Mouse (Mus musculus) C2C12 (cell line): ENCODE results near the gene Speg. TPM values are rescaled to one million over a fixed set of nuclear protein-coding genes. Genes with fewer than 3 reads are reported as not detected.

ENCODE experiments used
- H3K27me3 ChIP-seq: one replicate; pipeline ENCODE4 v1.6.1; 2011; ENCODE audit not compliant: control insufficient read depth, insufficient read depth, insufficient read length
- H3K36me3 ChIP-seq: one replicate; pipeline ENCODE4 v1.6.1; 2011; ENCODE audit not compliant: control insufficient read depth, insufficient read depth
- H3K4me3 ChIP-seq: one replicate; pipeline ENCODE4 v1.5.1; 2011; ENCODE audit warnings: mild to moderate bottlenecking, control low read depth; ENCODE audit not compliant: poor library complexity, insufficient read depth, severe bottlenecking
- H3K79me2 ChIP-seq: one replicate; pipeline ENCODE4 v1.6.1; 2011; ENCODE audit not compliant: control insufficient read depth, insufficient read depth
- H3K79me3 ChIP-seq: one replicate; pipeline ENCODE4 v1.6.1; 2011; ENCODE audit warnings: low read depth, control low read depth
- H3ac ChIP-seq: one replicate; pipeline ENCODE3; 2011; ENCODE audit warnings: low read depth; ENCODE audit not compliant: control insufficient read depth, insufficient read length
- CEBPB ChIP-seq: IDR thresholded peaks from one replicate; pipeline ENCODE4 v1.6.1; 2011; ENCODE audit warnings: low read depth, mild to moderate bottlenecking, control low read depth, moderate library complexity
- CTCF ChIP-seq: IDR thresholded peaks from one replicate; pipeline ENCODE4 v1.5.1; 2011; ENCODE audit not compliant: control insufficient read depth, insufficient read depth, insufficient read length
- FOSL1 ChIP-seq: IDR thresholded peaks from one replicate; pipeline ENCODE4 v1.8.0; 2011; ENCODE audit warnings: mild to moderate bottlenecking, low read length; ENCODE audit not compliant: poor library complexity, insufficient read depth, severe bottlenecking
- MAX ChIP-seq: IDR thresholded peaks from one replicate; pipeline ENCODE4 v1.6.1; 2011; ENCODE audit warnings: mild to moderate bottlenecking, control low read depth
- MYOD1 ChIP-seq: IDR thresholded peaks from one replicate; pipeline ENCODE4 v1.6.1; 2011; ENCODE audit warnings: low read depth; ENCODE audit not compliant: control insufficient read depth, insufficient read length
- MYOG ChIP-seq: IDR thresholded peaks from one replicate; pipeline ENCODE4 v1.6.1; 2011; ENCODE audit not compliant: control insufficient read depth, insufficient read length; ENCODE audit errors: extremely low read depth
- USF1 ChIP-seq: IDR thresholded peaks from one replicate; pipeline ENCODE4 v1.6.1; 2011; ENCODE audit warnings: low read depth, mild to moderate bottlenecking, control low read depth, moderate library complexity
- polyA plus RNA-seq: library from polyadenylated mRNA; unstranded; fragments of >200 nt; fragmentation: generic; extraction: Trizol; gene quantifications from one replicate; pipeline ENCODE4 v1.2.1, GENCODE M21; 2012; ENCODE audit warnings: missing spikeins

Speg gene
- polyA plus RNA-seq, 1 experiment = 29.4 TPM

DNA sequence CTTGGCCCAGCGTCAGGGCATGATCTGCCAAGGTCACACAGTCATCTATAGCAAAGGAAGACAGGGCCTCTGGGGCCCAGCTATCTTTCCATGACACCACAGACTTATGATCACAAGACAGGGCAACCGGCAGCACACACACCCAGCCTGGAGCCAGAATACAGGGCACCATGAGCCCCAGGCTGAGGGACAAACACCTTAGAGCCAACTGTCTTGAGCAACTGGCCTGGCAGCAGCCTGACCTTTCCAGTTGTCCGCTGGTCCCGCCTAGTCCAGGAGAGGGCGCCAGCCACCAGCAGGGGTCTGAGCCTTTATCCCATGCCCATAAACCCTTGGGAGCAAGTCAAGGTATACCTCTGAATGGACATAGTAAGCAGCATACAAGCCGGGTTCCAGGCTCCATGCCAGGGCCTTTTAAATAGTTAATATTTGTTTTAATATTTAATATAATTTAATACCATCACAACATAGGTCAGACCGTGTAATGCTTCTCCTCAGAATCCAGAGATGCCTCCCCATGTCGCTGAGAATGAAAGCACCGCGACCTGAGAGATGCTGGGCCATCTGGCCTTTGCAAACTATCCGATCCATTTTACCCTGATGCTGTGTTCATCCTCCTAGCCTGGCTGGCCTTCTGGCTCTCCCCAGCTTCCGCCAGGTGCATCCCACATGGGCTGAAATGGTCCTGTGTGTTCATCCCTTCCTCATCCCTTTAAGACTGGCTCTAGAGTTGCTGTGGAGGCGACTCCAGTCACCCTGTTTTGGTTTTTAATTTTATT lies 3.6 kb upstream of the Speg start:
- Histone ChIP-seq H3K27me3 (no peaks in the 10 kb centered on the region), H3ac (no peak overlapping the region), H3K4me3 (no peak overlapping the region), H3K79me3 (no peaks in the 10 kb centered on the region), H3K36me3 (no peaks in the 10 kb centered on the region), H3K79me2 (no peaks in the 10 kb centered on the region)
- TF ChIP-seq FOSL1 = no peak
- TF ChIP-seq USF1 = no peak
- TF ChIP-seq MYOD1 = peak; percentile 5
- no peak for TF ChIP-seq MYOG
- TF ChIP-seq CEBPB = no peak
- peak; percentile 91 for TF ChIP-seq CTCF

DNA sequence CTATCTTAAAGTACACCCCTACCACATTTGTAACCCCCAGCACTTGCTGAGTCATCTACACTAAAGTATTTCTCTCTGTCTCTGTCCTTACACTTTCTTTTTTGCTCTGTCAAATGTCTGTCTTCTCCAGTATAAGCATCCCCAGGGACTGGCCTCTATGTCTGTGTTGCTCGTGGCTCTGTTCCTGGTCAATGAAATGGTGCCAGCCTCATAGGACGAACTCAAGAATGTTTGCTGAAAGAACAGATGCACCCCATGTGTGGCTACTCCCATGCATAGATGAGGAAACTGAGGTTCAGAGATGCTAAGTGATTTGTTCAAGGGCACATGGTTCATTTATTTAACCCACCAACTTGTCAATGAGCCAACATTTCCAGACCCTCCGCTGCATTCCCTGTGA lies 2.6 kb upstream of the Speg start:
- H3K79me3 ChIP-seq = no peaks in the 10 kb centered on the region
- H3K79me2 ChIP-seq = no peaks in the 10 kb centered on the region
- no peaks in the 10 kb centered on the region for H3K27me3 ChIP-seq
- TF ChIP-seq FOSL1 = no peak
- no peak overlapping the region for H3K4me3 ChIP-seq
- H3ac ChIP-seq = no peak overlapping the region
- H3K36me3 ChIP-seq = no peaks in the 10 kb centered on the region

DNA sequence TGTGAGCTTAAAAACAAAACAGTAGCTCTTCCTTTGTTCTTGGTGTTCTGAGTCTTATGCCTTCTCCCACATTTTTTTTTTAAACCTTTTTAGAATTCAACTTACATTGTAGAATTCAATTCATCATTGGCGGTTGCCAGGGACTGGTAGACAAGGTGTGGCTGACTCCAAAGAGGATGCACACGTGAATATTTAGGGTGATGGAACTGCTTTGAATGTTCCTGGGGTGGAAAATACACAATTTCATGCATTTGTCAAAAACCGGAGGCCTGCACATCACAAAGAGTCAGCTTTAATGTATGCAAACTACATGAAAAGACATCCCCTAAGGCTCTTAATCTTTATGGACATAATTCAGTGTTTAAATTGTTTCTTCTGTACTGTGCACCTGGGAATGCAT lies 1.8 kb upstream of the Speg start:
- Histone ChIP-seq H3K36me3 (no peaks in the 10 kb centered on the region), H3K79me3 (no peaks in the 10 kb centered on the region), H3K79me2 (no peaks in the 10 kb centered on the region), H3K27me3 (no peaks in the 10 kb centered on the region), H3ac (no peak overlapping the region), H3K4me3 (no peak overlapping the region)
- TF ChIP-seq CEBPB (no peak), MYOD1 (no peak), FOSL1 (no peak), CTCF (no peak), MAX (no peak), MYOG (no peak), USF1 (no peak)

DNA sequence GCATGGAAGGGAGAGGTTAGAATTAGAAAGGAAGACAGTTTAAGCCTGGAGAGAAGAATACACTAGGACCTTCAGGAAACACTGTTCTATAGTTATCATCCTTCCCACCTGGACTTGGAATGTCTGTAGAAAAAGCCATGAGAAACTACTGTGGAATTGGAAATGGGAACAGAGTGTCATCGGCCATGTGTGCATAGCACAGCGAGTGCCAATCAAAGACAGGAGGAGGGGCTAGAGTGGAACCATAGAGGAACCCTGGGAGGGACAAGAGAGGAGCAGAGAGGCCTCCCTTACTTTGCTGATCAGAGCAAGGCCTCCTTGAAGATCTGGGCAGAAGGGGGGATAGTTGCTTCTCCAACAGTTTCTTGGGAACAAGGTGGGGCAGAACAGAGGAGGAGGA lies 4.1 kb downstream of the Speg start:
- TF ChIP-seq MAX (no peak), FOSL1 (no peak), USF1 (no peak), MYOG (no peak), CTCF (no peak), MYOD1 (no peak), CEBPB (no peak)
- no peaks in the 10 kb centered on the region for H3K27me3 ChIP-seq
- peaks cover 7% of the 10 kb centered on the region for H3K79me2 ChIP-seq
- H3K36me3 ChIP-seq = peaks cover 4% of the 10 kb centered on the region
- H3K79me3 ChIP-seq = peaks cover 2% of the 10 kb centered on the region
- H3K4me3 ChIP-seq = no peak overlapping the region
- H3ac ChIP-seq = no peak overlapping the region

- H3K79me2 ChIP-seq = peaks cover 10% of the 10 kb centered on the region
- peaks cover 6% of the 10 kb centered on the region for H3K36me3 ChIP-seq
- no peak overlapping the region for H3K4me3 ChIP-seq
- H3K79me3 ChIP-seq = peaks cover 3% of the 10 kb centered on the region
- no peak overlapping the region for H3ac ChIP-seq
- H3K27me3 ChIP-seq = no peaks in the 10 kb centered on the region
- TF ChIP-seq MAX (no peak), MYOD1 (peak; percentile 88)
Measured at GRCm38 (mm10) chr1:75379931-75380330, 4.8 kb downstream of the Speg start.

- Histone ChIP-seq H3K36me3 (peaks cover 6% of the 10 kb centered on the region), H3K4me3 (no peak overlapping the region), H3K79me2 (peaks cover 10% of the 10 kb centered on the region), H3ac (no peak overlapping the region), H3K27me3 (no peaks in the 10 kb centered on the region), H3K79me3 (peaks cover 3% of the 10 kb centered on the region)
- no peak for TF ChIP-seq MAX
- no peak for TF ChIP-seq MYOG
- TF ChIP-seq USF1 = no peak
- no peak for TF ChIP-seq FOSL1
- no peak for TF ChIP-seq MYOD1
Measured at GRCm38 (mm10) chr1:75380951-75381350, 5.9 kb downstream of the Speg start.
